Mouse (Mus musculus) heart, postnatal 0 days (tissue): ENCODE results near the gene Nkg7.

Experiments
- CTCF ChIP-seq: IDR thresholded peaks from 2 replicates; pipeline ENCODE4 v1.5.1; 2016; ENCODE audit warnings: antibody characterized with exemption, control low read depth, low read depth
- EP300 ChIP-seq: IDR thresholded peaks from 2 replicates; pipeline ENCODE4 v1.6.1; 2016; ENCODE audit warnings: antibody characterized with exemption, low read depth

- TF ChIP-seq CTCF (no peak), EP300 (no peak)
These were observed at the start of gene Nkg7 for GRCm38 (mm10) chr7:43436341-43437255.
